Mouse (Mus musculus) megakaryocyte, embryonic 14.5 days (primary cell): ENCODE results near the gene Spsb4. TPM values are rescaled to one million over a fixed set of nuclear protein-coding genes. Genes with fewer than 3 reads are reported as not detected.
A peak's percentile ranks its signal among the peaks of the same experiment; 100 is the strongest.
"Not testable (repeated sequence)": the region's sequence is repeated elsewhere in the genome, so short reads cannot be mapped to it uniquely, and the experiment has no call there.

Experiments
- H3K27me3 ChIP-seq: replicated peaks from 2 replicates; pipeline ENCODE3; 2012; ENCODE audit warnings: inconsistent platforms
- H3K36me3 ChIP-seq: replicated peaks from 2 replicates; pipeline ENCODE3; 2012; ENCODE audit warnings: low read length, inconsistent platforms, mixed read lengths
- H3K4me1 ChIP-seq: 2 replicates; pipeline ENCODE4 v1.6.1; 2012; ENCODE audit warnings: inconsistent platforms
- H3K4me3 ChIP-seq: replicated peaks from 2 replicates; pipeline ENCODE3; 2012; ENCODE audit warnings: moderate library complexity, mild to moderate bottlenecking, inconsistent platforms
- H3K9me3 ChIP-seq: 2 replicates; pipeline ENCODE4 v1.6.1; 2012; ENCODE audit warnings: inconsistent platforms
- FLI1 ChIP-seq: IDR thresholded peaks from 2 replicates; pipeline ENCODE4 v1.6.1; 2012; ENCODE audit warnings: low read length, inconsistent platforms, mixed read lengths
- GATA1 ChIP-seq: IDR thresholded peaks from 3 replicates; pipeline ENCODE4 v1.6.1; 2012; ENCODE audit warnings: mixed read lengths, low read length, inconsistent platforms, borderline replicate concordance
- polyA plus RNA-seq: library from polyadenylated mRNA; stranded (reverse); fragments of >175 nt; gene quantifications from 2 replicates; pipeline ENCODE4 v1.2.3, GENCODE M21; 2012; ENCODE audit warnings: low replicate concordance; ENCODE audit not compliant: insufficient read depth

The Spsb4 gene
- polyA plus RNA-seq, 1 experiment: not detected

DNA sequence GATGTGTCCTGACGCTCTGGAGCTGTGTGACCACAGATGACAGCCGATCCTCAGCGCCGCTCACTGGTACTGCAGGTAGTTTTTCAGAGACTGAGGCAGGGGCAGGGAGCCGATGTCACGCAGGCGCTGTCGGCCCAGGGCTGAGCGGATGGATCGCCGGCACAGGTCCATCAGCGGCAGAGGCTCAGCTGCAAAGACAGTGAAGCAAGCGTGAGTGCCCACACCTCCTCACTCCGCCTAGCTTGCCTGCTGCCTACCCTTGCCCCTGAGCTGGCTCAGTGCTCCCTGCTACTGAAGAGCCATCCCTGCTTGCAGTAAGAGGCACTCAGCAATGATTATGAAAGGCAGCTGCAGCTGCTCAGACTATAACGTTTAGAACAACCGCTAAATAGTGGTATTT, 74.1 kb downstream of the Spsb4 start:
- H3K9me3 ChIP-seq: peaks cover 12% of the 10 kb centered on the region
- peaks cover 3% of the 10 kb centered on the region; the same call in 1 of the 2 replicates for H3K4me1 ChIP-seq
- peaks cover 35% of the 10 kb centered on the region for H3K27me3 ChIP-seq
- no peak for TF ChIP-seq FLI1
- TF ChIP-seq GATA1: no peak
- H3K4me3 ChIP-seq: peak overlapping the region; percentile 54
- no peaks in the 10 kb centered on the region for H3K36me3 ChIP-seq

DNA sequence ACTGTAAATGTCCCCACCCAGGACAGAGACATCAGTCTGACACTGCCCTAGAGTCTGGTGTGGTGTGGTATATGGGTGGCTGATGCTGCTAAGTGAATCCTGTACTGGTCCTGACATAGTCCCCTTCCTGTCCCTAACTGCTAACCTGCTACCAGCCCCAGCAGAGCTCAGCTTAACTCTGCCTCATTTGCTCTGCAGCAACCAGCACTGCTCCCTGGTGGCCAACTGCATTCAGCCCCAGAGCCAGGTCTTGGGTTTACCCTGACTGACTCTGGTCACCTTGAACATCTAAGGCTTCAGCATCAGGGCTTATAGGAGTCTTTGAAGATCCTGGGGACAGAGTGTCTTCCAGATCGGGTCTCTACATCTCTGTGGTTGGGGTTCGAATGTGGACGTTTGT, 75.7 kb downstream of the Spsb4 start:
- no peak for TF ChIP-seq GATA1
- TF ChIP-seq FLI1: no peak
- no peak overlapping the region for H3K4me3 ChIP-seq
- peaks cover 24% of the 10 kb centered on the region for H3K27me3 ChIP-seq
- H3K4me1 ChIP-seq: peaks cover 3% of the 10 kb centered on the region; the same call in 1 of the 2 replicates
- no peaks in the 10 kb centered on the region for H3K36me3 ChIP-seq
- peaks cover 16% of the 10 kb centered on the region for H3K9me3 ChIP-seq

DNA sequence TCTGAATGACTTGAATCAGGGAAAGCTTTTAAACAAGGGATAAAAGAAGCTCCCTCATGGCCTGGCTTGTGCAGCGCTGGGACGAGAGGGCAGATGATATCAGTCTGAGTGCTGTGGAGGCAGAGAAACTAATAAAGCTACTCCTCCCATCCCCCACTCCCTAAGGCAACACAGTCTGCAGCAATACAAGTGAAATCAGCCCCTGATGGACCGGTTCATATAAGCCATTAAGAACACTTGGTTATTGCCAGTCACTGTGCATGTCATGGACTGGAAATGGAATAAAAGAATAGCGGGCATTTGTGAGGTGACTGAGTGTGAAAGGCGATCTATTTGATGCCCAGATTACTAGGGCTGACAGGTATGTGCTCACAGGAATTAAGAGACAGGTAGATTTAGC, 79.8 kb downstream of the Spsb4 start:
- peaks cover 12% of the 10 kb centered on the region for H3K27me3 ChIP-seq
- no peak overlapping the region for H3K4me3 ChIP-seq
- no peaks in the 10 kb centered on the region for H3K36me3 ChIP-seq
- peaks cover 7% of the 10 kb centered on the region for H3K4me1 ChIP-seq
- peaks cover 25% of the 10 kb centered on the region for H3K9me3 ChIP-seq
- TF ChIP-seq GATA1 (no peak), FLI1 (no peak)

DNA sequence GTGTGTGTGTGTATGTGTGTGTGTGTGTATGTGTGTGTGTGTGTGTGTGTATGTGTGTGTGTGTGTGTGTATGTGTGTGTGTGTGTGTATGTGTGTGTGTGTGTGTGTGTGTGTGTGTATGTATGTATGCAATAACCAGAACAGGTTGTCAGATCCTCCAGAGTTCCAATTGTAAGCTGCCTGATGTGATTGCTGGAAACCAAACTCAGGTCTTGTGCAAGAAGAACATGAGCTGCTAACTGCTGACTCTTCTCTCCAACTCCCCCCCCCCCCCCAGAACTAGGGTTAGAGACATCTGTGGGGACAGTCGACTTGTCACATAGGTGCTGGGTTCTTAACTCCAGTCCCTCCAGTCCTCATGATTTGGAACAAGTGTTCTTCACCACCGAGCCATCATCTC, 82.2 kb downstream of the Spsb4 start:
- H3K9me3 ChIP-seq: peaks cover 30% of the 10 kb centered on the region
- not testable (repeated sequence) for H3K4me3 ChIP-seq, H3K36me3 ChIP-seq, H3K4me1 ChIP-seq, H3K27me3 ChIP-seq

DNA sequence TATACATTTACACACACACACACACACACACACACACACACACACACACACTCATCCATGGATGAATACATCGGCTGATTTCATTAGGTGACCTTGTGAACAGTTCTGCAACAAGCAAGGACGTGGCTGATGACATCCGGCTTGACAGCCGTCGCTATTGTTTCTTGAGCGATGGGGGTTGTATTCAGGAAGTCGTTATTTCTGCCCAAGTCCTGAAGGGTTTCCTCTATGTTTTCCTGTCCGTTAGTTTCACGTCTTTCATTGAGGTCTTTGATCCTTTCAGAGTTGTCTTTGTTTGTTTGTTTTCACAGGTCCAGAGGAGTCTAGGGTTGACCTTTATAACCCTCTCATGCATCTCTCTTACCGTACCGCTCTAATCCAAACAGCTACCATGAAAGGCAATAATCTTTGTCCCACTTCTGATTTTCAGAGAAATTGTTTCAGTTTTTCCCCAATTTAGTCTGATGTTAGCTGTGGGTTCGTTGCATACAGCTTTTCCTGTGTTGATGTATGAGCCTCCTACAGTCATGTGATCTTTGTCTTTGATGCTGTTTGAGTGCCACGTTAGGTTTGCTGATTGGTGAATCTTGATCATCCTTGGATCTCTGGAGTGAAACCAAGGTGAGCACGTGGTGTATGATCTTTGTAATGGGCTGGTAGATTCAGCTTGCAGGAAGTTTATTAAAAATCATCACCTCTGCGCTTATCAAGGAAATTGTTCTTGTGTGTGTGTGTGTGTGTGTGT, 82.9 kb downstream of the Spsb4 start:
- TF ChIP-seq FLI1 (no peak), GATA1 (no peak)
- Histone ChIP-seq H3K4me3 (peak overlapping the region; percentile 62), H3K9me3 (peaks cover 26% of the 10 kb centered on the region), H3K27me3 (peaks cover 2% of the 10 kb centered on the region), H3K4me1 (peaks cover 7% of the 10 kb centered on the region), H3K36me3 (no peaks in the 10 kb centered on the region)

DNA sequence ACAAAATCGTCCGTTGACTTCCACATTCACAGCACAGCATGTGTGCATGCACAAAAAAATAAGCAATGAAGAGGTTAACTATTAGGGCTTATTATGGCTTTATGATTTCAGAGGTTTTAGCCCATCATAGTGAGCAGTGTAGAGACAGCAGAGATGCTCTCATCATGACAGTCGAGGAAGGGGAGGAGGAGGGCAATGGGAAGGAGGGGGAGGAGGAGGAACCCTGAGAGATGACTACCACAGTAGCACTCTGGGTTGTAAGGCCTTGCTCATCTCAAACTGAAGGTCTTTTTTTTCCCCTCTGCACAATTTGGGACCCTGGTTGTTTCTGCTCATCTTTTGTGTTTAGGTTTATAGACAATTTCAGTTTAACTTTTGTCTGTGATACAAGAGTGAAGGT, 83.8 kb downstream of the Spsb4 start:
- H3K27me3 ChIP-seq: peaks cover 2% of the 10 kb centered on the region

DNA sequence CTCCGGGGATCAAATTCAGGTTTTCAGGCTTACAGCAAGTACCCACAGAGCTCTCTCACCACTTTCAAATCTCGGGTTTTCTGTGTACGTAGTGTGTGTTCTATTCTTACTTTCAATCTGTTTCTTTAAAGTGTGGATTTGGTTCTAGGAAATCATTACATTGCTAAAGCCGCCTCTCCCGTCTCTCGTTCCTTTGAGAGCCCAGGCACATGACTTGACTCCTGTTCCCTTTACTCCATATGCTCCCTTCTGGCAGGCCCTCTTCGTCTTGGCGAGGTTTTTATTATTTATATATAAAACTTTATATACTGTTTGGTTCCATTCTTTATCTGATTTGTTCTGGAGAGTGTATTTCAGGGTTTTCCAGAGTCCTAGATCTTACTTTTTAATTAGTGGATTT, 85.9 kb downstream of the Spsb4 start:
- peaks cover 7% of the 10 kb centered on the region for H3K4me1 ChIP-seq
- no peak for TF ChIP-seq FLI1
- TF ChIP-seq GATA1: no peak

More for the DNA sequence above, 83.8 kb downstream of the Spsb4 start:
- TF ChIP-seq GATA1 (no peak), FLI1 (no peak)
- no peak overlapping the region for H3K4me3 ChIP-seq
- peaks cover 22% of the 10 kb centered on the region for H3K9me3 ChIP-seq
- no peaks in the 10 kb centered on the region for H3K36me3 ChIP-seq
- H3K4me1 ChIP-seq: peaks cover 7% of the 10 kb centered on the region

DNA sequence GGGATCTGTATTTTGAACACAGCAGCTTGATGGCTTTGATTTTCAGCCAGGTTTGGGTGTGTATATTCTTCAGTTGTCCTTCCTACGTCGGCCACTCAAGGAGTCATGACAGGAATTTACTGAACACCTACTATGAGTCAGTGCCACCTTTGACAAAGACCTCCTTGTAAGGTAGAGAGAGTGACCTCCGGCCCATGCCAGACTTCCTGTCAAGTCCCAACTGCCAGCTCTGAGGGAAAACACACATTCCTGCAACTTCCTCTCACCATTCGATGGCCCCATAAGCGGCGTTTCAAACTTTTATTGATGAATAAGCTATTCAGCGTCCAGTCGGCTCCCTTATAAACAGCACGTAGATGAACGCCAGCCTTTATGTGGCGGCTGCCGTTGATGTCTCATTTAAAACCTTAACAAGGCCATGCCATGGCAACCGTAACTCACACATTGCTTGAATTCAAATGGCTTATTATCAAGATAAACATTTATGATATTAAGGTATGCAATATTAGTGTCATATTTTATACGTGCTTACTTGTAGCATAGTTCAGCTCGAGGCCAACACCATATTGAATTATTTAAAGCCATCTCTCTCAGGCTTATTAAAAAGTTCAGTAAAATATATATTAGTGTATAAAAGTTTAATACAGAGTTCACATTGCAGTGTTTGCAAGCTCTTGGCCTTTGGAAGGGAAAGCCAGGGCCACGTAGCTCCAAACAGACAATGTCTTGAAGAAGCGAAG, 94.9 kb downstream of the Spsb4 start:
- no peaks in the 10 kb centered on the region for H3K4me1 ChIP-seq
- TF ChIP-seq FLI1 (no peak), GATA1 (no peak)
- H3K4me3 ChIP-seq: no peak overlapping the region
- no peaks in the 10 kb centered on the region for H3K36me3 ChIP-seq
- peaks cover 26% of the 10 kb centered on the region for H3K9me3 ChIP-seq
- peaks cover 4% of the 10 kb centered on the region for H3K27me3 ChIP-seq

More for the DNA sequence above, 85.9 kb downstream of the Spsb4 start:
- Histone ChIP-seq H3K9me3 (peaks cover 15% of the 10 kb centered on the region), H3K4me3 (no peak overlapping the region), H3K36me3 (no peaks in the 10 kb centered on the region), H3K27me3 (peaks cover 6% of the 10 kb centered on the region)

DNA sequence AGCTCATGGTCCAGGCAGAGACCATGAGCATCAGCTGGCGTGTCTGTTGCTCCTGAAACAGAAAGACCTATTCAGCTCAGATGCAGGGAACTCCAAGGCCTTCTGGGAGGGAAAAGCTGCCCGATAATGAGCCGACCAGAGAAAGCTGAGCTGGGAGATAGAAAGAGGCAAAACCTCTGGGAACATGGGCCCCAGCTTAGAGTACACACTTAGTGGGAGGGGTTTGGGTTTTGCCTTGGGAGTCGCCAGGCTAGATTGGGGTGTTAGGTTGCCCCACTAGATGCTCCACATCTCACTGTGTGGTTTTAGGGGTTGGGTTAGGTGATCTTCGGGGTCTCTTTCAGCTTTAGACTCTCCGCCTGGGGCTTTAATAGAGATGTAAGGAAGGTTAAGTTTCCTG, 95.5 kb downstream of the Spsb4 start:
- peaks cover under 1% of the 10 kb centered on the region for H3K27me3 ChIP-seq
- H3K36me3 ChIP-seq: no peaks in the 10 kb centered on the region
- peaks cover 32% of the 10 kb centered on the region for H3K9me3 ChIP-seq
- no peak for TF ChIP-seq FLI1
- no peak for TF ChIP-seq GATA1
- H3K4me1 ChIP-seq: no peaks in the 10 kb centered on the region
- H3K4me3 ChIP-seq: no peak overlapping the region
